Mouse (Mus musculus): ENCODE data around the gene Igsf8. TPM values are rescaled to one million over a fixed set of nuclear protein-coding genes. Genes with fewer than 3 reads are reported as not detected.

Gene Igsf8
- polyA plus RNA-seq, 1 experiment from 2014 or later, result 17.7 TPM

- Histone ChIP-seq H3K27ac (ENCODE audit: low read depth, low read length) (peak within 1 kb of the TSS; percentile 37), H3K36me3 (ENCODE audit: control insufficient read depth, insufficient read depth) (no peaks in the 10 kb centered on the region)
- no peak for ATAC-seq
Observed at GRCm38 (mm10) chr1:172219451-172220406, 41.7 kb upstream of the Igsf8 start, which contains the start of gene Casq1. Gene Casq1, minus strand, starts transcription at chr1:172219868.

GRCm38 (mm10) chr1:172220414-172220813 is 41.0 kb upstream of the Igsf8 start:
- no peak for TF ChIP-seq CTCF (IDR thresholded peaks at IDR 0.05; ENCODE audit: low read depth)
- WGBS, result 33% methylated on average over 10 of the region's 10 CpGs
- peak overlapping the region; percentile 37; the same call in 1 of the 2 replicates for H3K27ac ChIP-seq (ENCODE audit: low read depth, low read length)
- H3K4me3 ChIP-seq (ENCODE audit: low read depth, low read length), result no peak overlapping the region
- no peak overlapping the region for H3K4me2 ChIP-seq (replicated peaks; ENCODE audit: low read depth)
- H3K4me1 ChIP-seq (replicated peaks; ENCODE audit: control insufficient read depth, insufficient read depth, low read length), result no peaks in the 10 kb centered on the region; the same call in 1 of the 2 replicates
- H3K36me3 ChIP-seq (ENCODE audit: control insufficient read depth, insufficient read depth), result no peaks in the 10 kb centered on the region
- H3K9me3 ChIP-seq (ENCODE audit: control insufficient read depth), result no peaks in the 10 kb centered on the region
- H3K27me3 ChIP-seq (replicated peaks; ENCODE audit: control insufficient read depth, insufficient read depth, low read length), result no peaks in the 10 kb centered on the region
- ATAC-seq, result peak; percentile 16; the same call in 1 of the 2 replicates
- no peak overlapping the region for H3K9ac ChIP-seq (ENCODE audit: low read depth, low read length)

More at GRCm38 (mm10) chr1:172219451-172220406, 41.7 kb upstream of the Igsf8 start, which contains the start of gene Casq1:
- WGBS, result 81% methylated on average over 19 of the region's 19 CpGs
- Histone ChIP-seq H3K4me3 (ENCODE audit: low read depth, low read length) (no peak within 1 kb of the TSS), H3K27me3 (replicated peaks; ENCODE audit: control insufficient read depth, insufficient read depth, low read length) (no peaks in the 10 kb centered on the region), H3K4me1 (replicated peaks; ENCODE audit: control insufficient read depth, insufficient read depth, low read length) (no peaks in the 10 kb centered on the region; the same call in 1 of the 2 replicates), H3K4me2 (replicated peaks; ENCODE audit: low read depth) (no peak within 1 kb of the TSS), H3K9me3 (ENCODE audit: control insufficient read depth) (no peaks in the 10 kb centered on the region), H3K9ac (ENCODE audit: low read depth, low read length) (no peak within 1 kb of the TSS)
- TF ChIP-seq CTCF (IDR thresholded peaks at IDR 0.05; ENCODE audit: low read depth), result no peak

GRCm38 (mm10) chr1:172221297-172222063 is 40.0 kb upstream of the Igsf8 start:
- Histone ChIP-seq H3K27me3 (replicated peaks; ENCODE audit: control insufficient read depth, insufficient read depth, low read length) (no peaks in the 10 kb centered on the region), H3K36me3 (ENCODE audit: control insufficient read depth, insufficient read depth) (no peaks in the 10 kb centered on the region), H3K4me2 (replicated peaks; ENCODE audit: low read depth) (no peak overlapping the region), H3K4me3 (ENCODE audit: low read depth, low read length) (no peak overlapping the region), H3K27ac (ENCODE audit: low read depth, low read length) (no peak overlapping the region), H3K4me1 (replicated peaks; ENCODE audit: control insufficient read depth, insufficient read depth, low read length) (no peaks in the 10 kb centered on the region; the same call in 1 of the 2 replicates), H3K9ac (ENCODE audit: low read depth, low read length) (no peak overlapping the region), H3K9me3 (ENCODE audit: control insufficient read depth) (no peaks in the 10 kb centered on the region)
- TF ChIP-seq CTCF (IDR thresholded peaks at IDR 0.05; ENCODE audit: low read depth), result no peak
- 64% methylated on average over 11 of the region's 11 CpGs for WGBS
- ATAC-seq, result no peak

GRCm38 (mm10) chr1:172228209-172228608 is 33.2 kb upstream of the Igsf8 start:
- no peaks in the 10 kb centered on the region for H3K4me1 ChIP-seq (replicated peaks; ENCODE audit: control insufficient read depth, insufficient read depth, low read length)
- H3K4me3 ChIP-seq (ENCODE audit: low read depth, low read length), result no peak overlapping the region
- no peak overlapping the region for H3K27ac ChIP-seq (ENCODE audit: low read depth, low read length)
- ATAC-seq, result no peak
- H3K9me3 ChIP-seq (ENCODE audit: control insufficient read depth), result no peaks in the 10 kb centered on the region
- 71% methylated on average over 2 of the region's 2 CpGs for WGBS
- no peak overlapping the region for H3K9ac ChIP-seq (ENCODE audit: low read depth, low read length)
- no peak overlapping the region for H3K4me2 ChIP-seq (replicated peaks; ENCODE audit: low read depth)
- H3K27me3 ChIP-seq (replicated peaks; ENCODE audit: control insufficient read depth, insufficient read depth, low read length), result no peaks in the 10 kb centered on the region
- H3K36me3 ChIP-seq (ENCODE audit: control insufficient read depth, insufficient read depth), result no peaks in the 10 kb centered on the region
- no peak for TF ChIP-seq CTCF (IDR thresholded peaks at IDR 0.05; ENCODE audit: low read depth)

- no peak overlapping the region for H3K4me3 ChIP-seq (ENCODE audit: low read depth, low read length)
- no peaks in the 10 kb centered on the region for H3K36me3 ChIP-seq (ENCODE audit: control insufficient read depth, insufficient read depth)
- no peaks in the 10 kb centered on the region for H3K4me1 ChIP-seq (replicated peaks; ENCODE audit: control insufficient read depth, insufficient read depth, low read length)
- 86% methylated on average over 1 of the region's 1 CpGs for WGBS
- no peak for ATAC-seq
- no peak overlapping the region for H3K27ac ChIP-seq (ENCODE audit: low read depth, low read length)
- H3K27me3 ChIP-seq (replicated peaks; ENCODE audit: control insufficient read depth, insufficient read depth, low read length), result no peaks in the 10 kb centered on the region
- H3K9me3 ChIP-seq (ENCODE audit: control insufficient read depth), result no peaks in the 10 kb centered on the region
- no peak overlapping the region for H3K9ac ChIP-seq (ENCODE audit: low read depth, low read length)
- TF ChIP-seq CTCF (IDR thresholded peaks at IDR 0.05; ENCODE audit: low read depth), result no peak
- no peak overlapping the region for H3K4me2 ChIP-seq (replicated peaks; ENCODE audit: low read depth)
Observed at GRCm38 (mm10) chr1:172229215-172229614, 32.2 kb upstream of the Igsf8 start.
